Mouse (Mus musculus): ENCODE data around the gene Notch2. TPM values are rescaled to one million over a fixed set of nuclear protein-coding genes. Genes with fewer than 3 reads are reported as not detected.

Notch2 gene
- polyA plus RNA-seq, 1 experiment from 2014 or later, result 33.4 TPM

GRCm38 (mm10) chr3:97987153-97987552, 26.2 kb upstream of the Notch2 start:
- Histone ChIP-seq H3K4me3 (ENCODE audit: low read depth, low read length) (no peak overlapping the region), H3K36me3 (ENCODE audit: control insufficient read depth, insufficient read depth, low read length) (no peaks in the 10 kb centered on the region), H3K4me2 (ENCODE audit: low read depth, severe bottlenecking) (no peak overlapping the region), H3K27me3 (ENCODE audit: control insufficient read depth, insufficient read depth, low read length) (no peaks in the 10 kb centered on the region), H3K4me1 (ENCODE audit: control insufficient read depth, insufficient read depth, low read length) (no peaks in the 10 kb centered on the region), H3K9ac (ENCODE audit: low read length) (no peak overlapping the region), H3K9me3 (ENCODE audit: control insufficient read depth, low read length) (no peaks in the 10 kb centered on the region), H3K27ac (replicated peaks; ENCODE audit: low read depth, low read length) (no peak overlapping the region)
- WGBS, result 93% methylated on average over 3 of the region's 3 CpGs
- DNase-seq (ENCODE audit: low spot score), result no peak
- no peak for ATAC-seq (ENCODE audit: insufficient number of reproducible peaks, low FRiP score, low TSS enrichment, low read depth)

GRCm38 (mm10) chr3:97988756-97989155, 24.6 kb upstream of the Notch2 start:
- Histone ChIP-seq H3K27me3 (ENCODE audit: control insufficient read depth, insufficient read depth, low read length) (no peaks in the 10 kb centered on the region), H3K4me3 (ENCODE audit: low read depth, low read length) (no peak overlapping the region), H3K9ac (ENCODE audit: low read length) (no peak overlapping the region), H3K27ac (replicated peaks; ENCODE audit: low read depth, low read length) (no peak overlapping the region), H3K4me1 (ENCODE audit: control insufficient read depth, insufficient read depth, low read length) (no peaks in the 10 kb centered on the region), H3K36me3 (ENCODE audit: control insufficient read depth, insufficient read depth, low read length) (no peaks in the 10 kb centered on the region), H3K4me2 (ENCODE audit: low read depth, severe bottlenecking) (no peak overlapping the region), H3K9me3 (ENCODE audit: control insufficient read depth, low read length) (no peaks in the 10 kb centered on the region)
- no peak for DNase-seq (ENCODE audit: low spot score)
- 83% methylated on average over 4 of the region's 4 CpGs for WGBS
- no peak for ATAC-seq (ENCODE audit: insufficient number of reproducible peaks, low FRiP score, low TSS enrichment, low read depth)

GRCm38 (mm10) chr3:97990576-97990975, 22.8 kb upstream of the Notch2 start:
- no peak overlapping the region for H3K4me2 ChIP-seq (ENCODE audit: low read depth, severe bottlenecking)
- no peak overlapping the region for H3K4me3 ChIP-seq (ENCODE audit: low read depth, low read length)
- no peaks in the 10 kb centered on the region for H3K4me1 ChIP-seq (ENCODE audit: control insufficient read depth, insufficient read depth, low read length)
- no peak for DNase-seq (ENCODE audit: low spot score)
- no peak overlapping the region for H3K27ac ChIP-seq (replicated peaks; ENCODE audit: low read depth, low read length)
- H3K27me3 ChIP-seq (ENCODE audit: control insufficient read depth, insufficient read depth, low read length), result no peaks in the 10 kb centered on the region
- 98% methylated on average over 5 of the region's 5 CpGs for WGBS
- no peaks in the 10 kb centered on the region for H3K9me3 ChIP-seq (ENCODE audit: control insufficient read depth, low read length)
- no peak for ATAC-seq (ENCODE audit: insufficient number of reproducible peaks, low FRiP score, low TSS enrichment, low read depth)
- no peak overlapping the region for H3K9ac ChIP-seq (ENCODE audit: low read length)
- H3K36me3 ChIP-seq (ENCODE audit: control insufficient read depth, insufficient read depth, low read length), result no peaks in the 10 kb centered on the region

GRCm38 (mm10) chr3:97992289-97992688, 21.0 kb upstream of the Notch2 start:
- DNase-seq (ENCODE audit: low spot score) (no peak), ATAC-seq (ENCODE audit: insufficient number of reproducible peaks, low FRiP score, low TSS enrichment, low read depth) (no peak)
- H3K36me3 ChIP-seq (ENCODE audit: control insufficient read depth, insufficient read depth, low read length), result no peaks in the 10 kb centered on the region
- 65% methylated on average over 4 of the region's 4 CpGs for WGBS
- no peak overlapping the region for H3K4me2 ChIP-seq (ENCODE audit: low read depth, severe bottlenecking)
- H3K4me3 ChIP-seq (ENCODE audit: low read depth, low read length), result no peak overlapping the region
- H3K9ac ChIP-seq (ENCODE audit: low read length), result no peak overlapping the region
- no peaks in the 10 kb centered on the region for H3K9me3 ChIP-seq (ENCODE audit: control insufficient read depth, low read length)
- H3K27me3 ChIP-seq (ENCODE audit: control insufficient read depth, insufficient read depth, low read length), result no peaks in the 10 kb centered on the region
- H3K4me1 ChIP-seq (ENCODE audit: control insufficient read depth, insufficient read depth, low read length), result no peaks in the 10 kb centered on the region
- H3K27ac ChIP-seq (replicated peaks; ENCODE audit: low read depth, low read length), result no peak overlapping the region

GRCm38 (mm10) chr3:97993196-97993595, 20.1 kb upstream of the Notch2 start:
- Histone ChIP-seq H3K27me3 (ENCODE audit: control insufficient read depth, insufficient read depth, low read length) (no peaks in the 10 kb centered on the region), H3K36me3 (ENCODE audit: control insufficient read depth, insufficient read depth, low read length) (no peaks in the 10 kb centered on the region), H3K9me3 (ENCODE audit: control insufficient read depth, low read length) (no peaks in the 10 kb centered on the region), H3K9ac (ENCODE audit: low read length) (no peak overlapping the region), H3K4me2 (ENCODE audit: low read depth, severe bottlenecking) (no peak overlapping the region), H3K4me3 (ENCODE audit: low read depth, low read length) (no peak overlapping the region), H3K27ac (replicated peaks; ENCODE audit: low read depth, low read length) (no peak overlapping the region), H3K4me1 (ENCODE audit: control insufficient read depth, insufficient read depth, low read length) (no peaks in the 10 kb centered on the region)
- ATAC-seq (ENCODE audit: insufficient number of reproducible peaks, low FRiP score, low TSS enrichment, low read depth) (no peak), DNase-seq (ENCODE audit: low spot score) (no peak)
- 67% methylated on average over 5 of the region's 5 CpGs for WGBS

- Histone ChIP-seq H3K4me2 (ENCODE audit: low read depth, severe bottlenecking) (no peak overlapping the region), H3K27ac (replicated peaks; ENCODE audit: low read depth, low read length) (no peak overlapping the region), H3K4me3 (ENCODE audit: low read depth, low read length) (no peak overlapping the region), H3K27me3 (ENCODE audit: control insufficient read depth, insufficient read depth, low read length) (no peaks in the 10 kb centered on the region), H3K36me3 (ENCODE audit: control insufficient read depth, insufficient read depth, low read length) (no peaks in the 10 kb centered on the region), H3K9me3 (ENCODE audit: control insufficient read depth, low read length) (no peaks in the 10 kb centered on the region), H3K4me1 (ENCODE audit: control insufficient read depth, insufficient read depth, low read length) (no peaks in the 10 kb centered on the region), H3K9ac (ENCODE audit: low read length) (no peak overlapping the region)
- 88% methylated on average over 3 of the region's 3 CpGs for WGBS
- no peak for DNase-seq (ENCODE audit: low spot score)
- no peak for ATAC-seq (ENCODE audit: insufficient number of reproducible peaks, low FRiP score, low TSS enrichment, low read depth)
Measured at GRCm38 (mm10) chr3:97993920-97994545, 19.3 kb upstream of the Notch2 start.

GRCm38 (mm10) chr3:97994818-97995217, 18.5 kb upstream of the Notch2 start:
- no peak for DNase-seq (ENCODE audit: low spot score)
- no peak overlapping the region for H3K9ac ChIP-seq (ENCODE audit: low read length)
- WGBS, result 86% methylated on average over 5 of the region's 5 CpGs
- H3K4me2 ChIP-seq (ENCODE audit: low read depth, severe bottlenecking), result no peak overlapping the region
- no peaks in the 10 kb centered on the region for H3K36me3 ChIP-seq (ENCODE audit: control insufficient read depth, insufficient read depth, low read length)
- no peaks in the 10 kb centered on the region for H3K27me3 ChIP-seq (ENCODE audit: control insufficient read depth, insufficient read depth, low read length)
- H3K9me3 ChIP-seq (ENCODE audit: control insufficient read depth, low read length), result no peaks in the 10 kb centered on the region
- no peak overlapping the region for H3K27ac ChIP-seq (replicated peaks; ENCODE audit: low read depth, low read length)
- no peak overlapping the region for H3K4me3 ChIP-seq (ENCODE audit: low read depth, low read length)
- no peaks in the 10 kb centered on the region for H3K4me1 ChIP-seq (ENCODE audit: control insufficient read depth, insufficient read depth, low read length)
- no peak for ATAC-seq (ENCODE audit: insufficient number of reproducible peaks, low FRiP score, low TSS enrichment, low read depth)

- Histone ChIP-seq H3K27me3 (ENCODE audit: control insufficient read depth, insufficient read depth, low read length) (no peaks in the 10 kb centered on the region), H3K27ac (replicated peaks; ENCODE audit: low read depth, low read length) (no peak overlapping the region), H3K4me3 (ENCODE audit: low read depth, low read length) (no peak overlapping the region), H3K36me3 (ENCODE audit: control insufficient read depth, insufficient read depth, low read length) (no peaks in the 10 kb centered on the region), H3K9me3 (ENCODE audit: control insufficient read depth, low read length) (no peaks in the 10 kb centered on the region), H3K9ac (ENCODE audit: low read length) (no peak overlapping the region), H3K4me1 (ENCODE audit: control insufficient read depth, insufficient read depth, low read length) (no peaks in the 10 kb centered on the region), H3K4me2 (ENCODE audit: low read depth, severe bottlenecking) (no peak overlapping the region)
- ATAC-seq (ENCODE audit: insufficient number of reproducible peaks, low FRiP score, low TSS enrichment, low read depth) (no peak), DNase-seq (ENCODE audit: low spot score) (no peak)
- 76% methylated on average over 4 of the region's 4 CpGs for WGBS
Measured at GRCm38 (mm10) chr3:97998349-97998748, 15.0 kb upstream of the Notch2 start.

GRCm38 (mm10) chr3:98003558-98003957, 9.8 kb upstream of the Notch2 start:
- Histone ChIP-seq H3K27ac (replicated peaks; ENCODE audit: low read depth, low read length) (no peak overlapping the region), H3K4me3 (ENCODE audit: low read depth, low read length) (no peak overlapping the region), H3K36me3 (ENCODE audit: control insufficient read depth, insufficient read depth, low read length) (no peaks in the 10 kb centered on the region), H3K9me3 (ENCODE audit: control insufficient read depth, low read length) (no peaks in the 10 kb centered on the region), H3K4me2 (ENCODE audit: low read depth, severe bottlenecking) (no peak overlapping the region), H3K27me3 (ENCODE audit: control insufficient read depth, insufficient read depth, low read length) (no peaks in the 10 kb centered on the region), H3K4me1 (ENCODE audit: control insufficient read depth, insufficient read depth, low read length) (no peaks in the 10 kb centered on the region), H3K9ac (ENCODE audit: low read length) (no peak overlapping the region)
- 89% methylated on average over 4 of the region's 4 CpGs for WGBS
- DNase-seq (ENCODE audit: low spot score) (no peak), ATAC-seq (ENCODE audit: insufficient number of reproducible peaks, low FRiP score, low TSS enrichment, low read depth) (no peak)
